Mouse (Mus musculus) E14TG2a.4 (cell line): ENCODE results near the gene Kif26b.

Experiments
- H3K27me3 ChIP-seq: 2 replicates; pipeline ENCODE4 v1.6.1; 2014; ENCODE audit warnings: low read length, control low read depth; ENCODE audit not compliant: insufficient read depth
- H3K36me3 ChIP-seq: 2 replicates; pipeline ENCODE4 v1.6.1; 2014; ENCODE audit warnings: low read length, control low read depth; ENCODE audit not compliant: insufficient read depth
- H3K4me1 ChIP-seq: replicated peaks from 2 replicates; pipeline ENCODE4 v1.6.1; 2014; ENCODE audit warnings: low read depth, low read length, control low read depth
- H3K4me3 ChIP-seq: replicated peaks from 2 replicates; pipeline ENCODE4 v1.5.1; 2014; ENCODE audit warnings: mild to moderate bottlenecking, low read length
- H3K9me3 ChIP-seq: 2 replicates; pipeline ENCODE4 v1.6.1; 2014; ENCODE audit warnings: low read length, control low read depth
- CTCF ChIP-seq: conservative IDR thresholded peaks from 2 replicates; pipeline ENCODE4 v1.5.1; 2014; ENCODE audit warnings: low read length
- NANOG ChIP-seq: IDR thresholded peaks from 2 replicates; pipeline ENCODE4 v1.6.1; 2014; ENCODE audit warnings: borderline replicate concordance, low read length, mixed read lengths
- POU5F1 ChIP-seq: IDR thresholded peaks from 2 replicates; pipeline ENCODE4 v1.6.1; 2014; ENCODE audit warnings: low read length, borderline replicate concordance

The Kif26b gene

DNA sequence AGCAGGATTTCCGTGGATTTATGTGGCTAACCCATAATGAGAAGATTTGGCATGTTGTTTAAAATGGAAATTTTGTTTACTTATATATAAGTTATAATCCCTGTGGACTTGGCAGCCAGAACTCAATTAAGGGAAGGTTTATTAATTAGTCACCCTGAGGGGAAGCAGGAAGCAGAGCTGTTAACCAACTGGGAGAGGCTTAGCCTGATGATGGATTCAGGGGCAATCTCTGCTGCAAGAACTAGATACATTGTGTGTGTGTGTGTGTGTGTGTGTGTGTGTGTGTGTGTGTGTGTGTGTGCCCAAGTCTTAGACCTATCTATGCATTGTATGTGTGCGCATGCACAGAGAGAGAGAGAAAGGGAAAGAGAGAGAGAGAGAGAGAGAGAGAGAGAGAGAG is 348.0 kb downstream of the Kif26b start:
- no peaks in the 10 kb centered on the region for H3K36me3 ChIP-seq
- peaks cover 15% of the 10 kb centered on the region for H3K27me3 ChIP-seq
- H3K4me3 ChIP-seq = no peak overlapping the region
- no peaks in the 10 kb centered on the region for H3K9me3 ChIP-seq
- no peak for TF ChIP-seq NANOG
- no peak for TF ChIP-seq CTCF
- TF ChIP-seq POU5F1 = no peak
- H3K4me1 ChIP-seq = no peaks in the 10 kb centered on the region

DNA sequence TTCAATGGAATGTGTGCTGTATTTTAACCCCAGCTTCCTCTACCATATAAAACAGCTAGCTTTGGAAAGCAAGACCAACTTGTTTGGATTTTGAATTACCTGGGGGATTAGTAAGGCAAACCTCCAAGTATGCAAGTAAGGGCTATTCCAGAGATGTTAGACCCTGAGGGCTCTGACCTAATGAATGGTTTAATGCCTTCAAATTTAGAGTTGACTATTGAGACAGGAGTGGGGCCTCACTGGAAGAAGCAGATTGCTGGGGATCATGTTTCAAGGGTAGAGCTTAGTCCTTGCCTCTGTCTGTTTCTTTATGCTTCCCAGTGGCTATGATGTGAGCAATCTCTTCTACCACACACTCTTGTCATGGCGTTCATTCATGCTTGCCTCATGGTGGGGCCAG is 349.8 kb downstream of the Kif26b start:
- Histone ChIP-seq H3K27me3 (peaks cover 21% of the 10 kb centered on the region), H3K36me3 (no peaks in the 10 kb centered on the region), H3K4me1 (no peaks in the 10 kb centered on the region), H3K9me3 (no peaks in the 10 kb centered on the region), H3K4me3 (no peak overlapping the region)
- TF ChIP-seq NANOG = no peak
- no peak for TF ChIP-seq CTCF
- TF ChIP-seq POU5F1 = no peak

DNA sequence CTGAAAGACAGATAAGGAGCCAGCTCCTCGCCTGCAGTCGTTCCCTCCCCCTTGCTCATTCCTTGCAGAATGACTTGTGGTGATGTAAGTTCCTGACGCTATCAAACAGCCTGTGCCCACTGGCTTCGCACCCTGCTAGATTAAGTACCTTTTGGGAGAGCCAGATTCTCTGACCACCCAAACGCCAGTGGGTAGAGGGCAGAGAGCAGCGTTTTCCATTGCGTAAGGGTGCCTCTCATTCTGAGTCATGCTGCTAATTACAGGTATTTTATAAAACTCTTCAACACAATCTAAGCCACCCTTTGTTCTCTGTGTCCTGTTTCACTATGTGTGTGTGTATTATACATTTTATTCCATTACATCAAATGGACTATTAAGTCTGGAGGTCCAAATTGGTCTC is 352.0 kb downstream of the Kif26b start:
- H3K27me3 ChIP-seq = peaks cover 13% of the 10 kb centered on the region
- H3K36me3 ChIP-seq = no peaks in the 10 kb centered on the region
- no peak overlapping the region for H3K4me3 ChIP-seq
- H3K9me3 ChIP-seq = no peaks in the 10 kb centered on the region
- no peaks in the 10 kb centered on the region for H3K4me1 ChIP-seq
- TF ChIP-seq NANOG (no peak), POU5F1 (no peak), CTCF (no peak)

DNA sequence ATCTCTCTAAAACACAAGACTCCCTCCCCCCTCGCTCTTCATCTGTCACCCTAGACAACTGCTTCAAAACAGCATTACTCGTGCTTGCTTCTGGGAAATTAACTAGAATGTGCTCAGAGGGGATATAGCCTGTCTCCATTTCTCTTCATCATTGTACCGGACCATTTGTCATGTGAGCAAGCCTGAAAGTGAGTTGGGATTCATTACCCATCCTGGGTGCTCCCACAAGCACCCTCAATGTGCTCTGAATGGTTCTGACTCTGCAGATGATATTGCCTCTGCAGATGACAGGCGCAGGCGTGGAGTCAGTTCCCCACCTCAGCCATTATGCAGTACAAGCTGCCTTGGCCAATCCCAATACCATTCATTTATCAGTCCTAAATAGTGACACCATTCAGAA is 357.7 kb downstream of the Kif26b start:
- no peaks in the 10 kb centered on the region for H3K4me1 ChIP-seq
- no peaks in the 10 kb centered on the region for H3K9me3 ChIP-seq
- no peaks in the 10 kb centered on the region for H3K36me3 ChIP-seq
- no peak overlapping the region for H3K4me3 ChIP-seq
- no peak for TF ChIP-seq POU5F1
- TF ChIP-seq CTCF = no peak
- TF ChIP-seq NANOG = no peak
- H3K27me3 ChIP-seq = peaks cover 25% of the 10 kb centered on the region

DNA sequence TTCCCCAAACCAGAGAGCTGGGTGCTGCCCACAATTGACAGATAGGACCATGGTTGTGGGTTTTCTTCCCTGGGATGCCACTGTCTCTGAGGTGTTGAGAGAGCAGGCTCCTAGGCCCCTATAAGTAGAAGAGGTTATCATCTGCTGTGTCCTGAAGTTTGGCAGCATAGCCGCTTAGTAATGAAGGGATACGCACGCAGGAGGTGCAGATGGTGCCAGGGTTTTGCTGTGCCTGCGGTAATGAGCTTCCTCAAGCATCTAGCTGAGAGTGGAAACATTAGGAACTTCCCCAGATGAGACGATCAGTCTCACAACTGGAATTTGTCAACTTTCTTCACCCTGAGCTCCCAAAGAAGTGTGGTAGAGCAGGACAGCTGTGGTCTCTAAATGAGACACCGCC is 363.5 kb downstream of the Kif26b start:
- no peak overlapping the region for H3K4me3 ChIP-seq
- TF ChIP-seq CTCF (no peak), NANOG (no peak), POU5F1 (no peak)
- no peaks in the 10 kb centered on the region for H3K9me3 ChIP-seq
- H3K27me3 ChIP-seq = peaks cover 16% of the 10 kb centered on the region
- H3K36me3 ChIP-seq = no peaks in the 10 kb centered on the region
- no peaks in the 10 kb centered on the region for H3K4me1 ChIP-seq

DNA sequence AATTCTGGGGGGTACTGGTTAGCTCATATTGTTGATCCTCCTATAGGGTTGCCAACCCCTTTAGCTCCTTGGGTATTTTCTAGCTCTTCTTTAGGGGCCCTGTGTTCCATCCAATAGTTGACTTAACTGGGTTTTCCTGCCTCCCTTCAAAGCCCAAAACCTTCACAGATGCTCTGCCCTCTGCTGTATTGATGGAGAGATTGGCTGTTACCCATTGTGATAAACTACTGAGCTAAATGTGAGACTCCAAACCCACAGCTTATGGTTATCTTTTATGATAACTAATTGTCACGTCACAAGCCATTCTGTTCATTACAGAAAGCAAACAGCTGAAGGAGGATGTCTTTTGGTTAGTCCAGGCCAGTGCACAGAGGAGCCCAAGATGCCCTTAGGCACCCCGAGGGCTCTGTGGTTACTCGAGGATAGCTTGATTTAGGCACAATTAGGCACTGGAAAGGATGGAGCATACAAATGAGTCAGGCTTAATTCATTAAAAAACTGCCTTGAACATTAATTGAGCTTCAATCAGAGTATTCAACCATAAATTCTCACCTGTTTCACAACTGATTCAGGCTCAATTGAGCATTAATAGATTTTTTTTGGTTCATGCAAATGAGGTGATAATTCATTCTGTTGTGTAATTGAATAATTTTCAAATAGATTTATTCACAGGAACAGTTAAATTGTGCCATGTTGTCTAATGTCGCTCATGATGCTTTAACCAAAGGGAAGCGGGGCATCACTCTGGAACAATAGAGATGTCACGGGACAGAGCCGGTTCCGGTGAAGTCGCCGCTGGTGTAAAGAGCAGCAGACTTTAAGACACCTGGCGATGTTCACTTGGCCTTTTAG is 364.5 kb downstream of the Kif26b start:
- Histone ChIP-seq H3K27me3 (peaks cover 9% of the 10 kb centered on the region), H3K4me3 (no peak overlapping the region), H3K9me3 (no peaks in the 10 kb centered on the region), H3K4me1 (no peaks in the 10 kb centered on the region), H3K36me3 (no peaks in the 10 kb centered on the region)
- TF ChIP-seq POU5F1 = no peak
- no peak for TF ChIP-seq CTCF
- TF ChIP-seq NANOG = no peak

DNA sequence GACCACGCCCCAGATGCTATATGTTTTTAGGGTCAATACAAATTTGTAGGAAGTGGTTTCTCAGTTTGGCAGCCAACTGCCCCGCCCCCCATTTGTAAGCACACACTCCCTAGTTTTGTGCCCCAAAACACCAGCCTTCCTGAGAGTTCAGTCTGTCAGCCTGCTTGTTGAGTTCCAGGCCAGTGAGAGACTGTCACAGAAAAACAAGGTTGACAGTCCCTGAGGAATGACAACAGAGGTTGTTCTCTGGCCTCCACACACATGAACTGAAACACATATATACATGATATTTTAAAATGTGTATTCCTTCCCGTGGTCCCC is 365.1 kb downstream of the Kif26b start:
- TF ChIP-seq NANOG (no peak), POU5F1 (no peak), CTCF (no peak)
- Histone ChIP-seq H3K4me1 (no peaks in the 10 kb centered on the region), H3K4me3 (no peak overlapping the region), H3K36me3 (no peaks in the 10 kb centered on the region), H3K9me3 (no peaks in the 10 kb centered on the region; the same call in 1 of the 2 replicates), H3K27me3 (peaks cover 8% of the 10 kb centered on the region)

DNA sequence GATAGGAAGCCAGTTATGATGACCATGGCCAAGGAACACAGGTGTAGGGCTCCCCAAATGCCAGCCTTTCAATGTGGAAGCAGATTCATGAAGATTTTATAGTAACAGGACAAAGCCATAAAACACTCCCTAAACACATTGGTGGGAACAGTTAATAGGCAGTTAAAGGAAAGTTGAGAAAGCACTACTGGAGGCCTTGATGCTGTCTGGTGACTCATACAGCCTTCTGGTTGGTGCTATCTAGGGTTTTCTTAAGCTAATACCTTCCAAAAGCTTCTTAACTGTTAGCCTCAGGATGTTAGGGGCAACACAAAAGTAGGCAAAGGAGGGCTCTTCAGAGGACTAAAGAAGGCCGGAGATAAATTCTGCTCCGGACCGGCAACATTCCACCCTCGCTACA is 366.7 kb downstream of the Kif26b start:
- TF ChIP-seq NANOG = no peak
- Histone ChIP-seq H3K4me1 (no peaks in the 10 kb centered on the region), H3K9me3 (no peaks in the 10 kb centered on the region; the same call in 1 of the 2 replicates), H3K36me3 (no peaks in the 10 kb centered on the region), H3K4me3 (no peak overlapping the region), H3K27me3 (peaks cover 2% of the 10 kb centered on the region; the same call in 1 of the 2 replicates)

DNA sequence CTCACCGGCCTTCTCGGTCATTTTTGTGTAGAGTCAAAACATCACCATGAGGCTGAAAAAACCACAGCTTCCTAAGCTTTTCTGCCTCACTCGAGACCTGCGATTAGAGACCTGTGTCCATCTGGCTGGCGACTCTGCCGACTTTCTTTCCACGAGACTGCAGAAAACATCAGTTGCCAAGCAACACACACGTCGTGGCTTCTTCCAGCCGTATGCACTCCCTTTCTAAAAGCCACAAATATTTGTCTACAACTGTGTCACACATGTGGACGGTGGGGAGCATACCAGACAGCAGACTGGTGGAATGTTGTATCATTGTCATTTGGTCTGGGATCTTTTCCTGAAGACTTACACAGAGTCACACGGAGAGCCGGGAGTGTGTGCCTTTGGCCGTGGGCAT is 382.0 kb downstream of the Kif26b start:
- H3K36me3 ChIP-seq = no peaks in the 10 kb centered on the region
- TF ChIP-seq NANOG = no peak
- TF ChIP-seq CTCF = no peak
- TF ChIP-seq POU5F1 = no peak
- H3K4me3 ChIP-seq = no peak overlapping the region
- H3K27me3 ChIP-seq = peaks cover 48% of the 10 kb centered on the region
- peaks cover 14% of the 10 kb centered on the region for H3K4me1 ChIP-seq
- no peaks in the 10 kb centered on the region for H3K9me3 ChIP-seq
